Mouse (Mus musculus) midbrain, postnatal 0 days (tissue): ENCODE results near the gene Gpr37l1. TPM values are rescaled to one million over a fixed set of nuclear protein-coding genes. Genes with fewer than 3 reads are reported as not detected.

Experiments used
- ATAC-seq: fragments of 200-750 bp; cut with Nextera tagmentation; 2 replicates; pipeline ENCODE4 v1.8.0; 2017; ENCODE audit warnings: moderate number of reproducible peaks, mild to moderate bottlenecking, moderate TSS enrichment, moderate library complexity; ENCODE audit not compliant: low FRiP score
- DNase-seq: peaks from one replicate; pipeline ENCODE4 v3.0.0-alpha.2; 2015; ENCODE audit warnings: low spot score
- H3K27ac ChIP-seq: fragments of 300-500 bp; sonication (generic); 2 replicates; pipeline ENCODE4 v1.5.1; 2014; ENCODE audit warnings: low read depth, mild to moderate bottlenecking, low read length, mixed read lengths
- H3K27me3 ChIP-seq: fragments of 300-500 bp; sonication (generic); 2 replicates; pipeline ENCODE4 v1.6.1; 2014; ENCODE audit warnings: low read length, control low read depth, mixed read lengths; ENCODE audit not compliant: insufficient read depth
- H3K36me3 ChIP-seq: fragments of 300-500 bp; sonication (generic); 2 replicates; pipeline ENCODE4 v1.6.1; 2014; ENCODE audit warnings: low read length, control low read depth, mixed read lengths; ENCODE audit not compliant: insufficient read depth
- H3K4me1 ChIP-seq: fragments of 300-500 bp; sonication (generic); 2 replicates; pipeline ENCODE4 v1.6.1; 2014; ENCODE audit warnings: mild to moderate bottlenecking, control low read depth, antibody characterized with exemption, low read length, mixed read lengths; ENCODE audit not compliant: insufficient read depth
- H3K4me2 ChIP-seq: fragments of 300-500 bp; sonication (generic); 2 replicates; pipeline ENCODE4 v1.6.1; 2014; ENCODE audit warnings: low read depth, mild to moderate bottlenecking, low read length, mixed read lengths; ENCODE audit not compliant: poor library complexity, severe bottlenecking
- H3K4me3 ChIP-seq: fragments of 300-500 bp; sonication (generic); 2 replicates; pipeline ENCODE4 v1.5.1; 2014; ENCODE audit warnings: low read depth, mild to moderate bottlenecking, low read length, moderate library complexity
- H3K9ac ChIP-seq: fragments of 300-500 bp; sonication (generic); replicated peaks from 2 replicates; pipeline ENCODE4 v1.6.1; 2014; ENCODE audit warnings: mild to moderate bottlenecking, low read length, moderate library complexity, mixed read lengths; ENCODE audit not compliant: poor library complexity, severe bottlenecking
- H3K9me3 ChIP-seq: fragments of 300-500 bp; sonication (generic); 2 replicates; pipeline ENCODE4 v1.6.1; 2016; ENCODE audit warnings: low read length, control low read depth
- CTCF ChIP-seq: IDR thresholded peaks from 2 replicates; pipeline ENCODE4 v1.5.1; 2016; ENCODE audit warnings: antibody characterized with exemption, mild to moderate bottlenecking
- WGBS: fragments of 180-500 bp; shearing (Covaris S2); extraction: QIAGEN DNeasy Blood & Tissue Kit; methylation state at CpG from one replicate; pipeline ENCODE4 v1.1.7; 2014; 5-methylcytosine and 5-hydroxymethylcytosine counted together
- polyA plus RNA-seq: library from polyadenylated mRNA; unstranded; fragments of >200 nt; fragmentation: Nextera tagmentation; extraction: Ambion mirVana; gene quantifications from 2 replicates; pipeline ENCODE4 v1.2.1, GENCODE M21; 2015
- total RNA-seq: library from RNA; depleted of rRNA; stranded (reverse); fragments of >200 nt; gene quantifications from 2 replicates; pipeline ENCODE4 v1.2.3, GENCODE M21; 2014

Gpr37l1 gene
- total and polyA plus RNA-seq, 2 experiments from 2014 or later, result 8.8 to 25.7 TPM

DNA sequence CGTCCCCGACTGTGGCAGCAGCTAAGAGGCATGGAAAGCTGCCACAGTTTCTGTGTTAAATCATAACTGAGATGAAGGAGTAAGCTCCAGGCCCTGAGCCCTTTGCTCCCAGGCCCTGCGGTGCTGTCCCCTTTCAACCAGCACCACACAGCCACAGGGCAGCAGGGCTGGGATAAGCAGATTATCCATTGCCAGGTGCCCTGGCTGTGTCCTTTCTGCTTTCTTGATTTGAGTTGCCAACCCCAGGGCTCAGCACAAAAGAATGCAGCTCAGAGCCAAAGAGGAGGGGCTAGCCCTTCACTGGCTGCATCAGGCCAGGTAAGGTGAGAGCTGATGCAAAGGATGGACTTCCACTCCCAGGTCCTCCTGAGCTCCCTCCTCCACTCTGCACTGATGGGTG lies 10.2 kb upstream of the Gpr37l1 start:
- H3K27me3 ChIP-seq, result no peaks in the 10 kb centered on the region
- H3K9me3 ChIP-seq, result no peaks in the 10 kb centered on the region
- no peaks in the 10 kb centered on the region for H3K36me3 ChIP-seq
- 78% methylated on average over 3 of the region's 3 CpGs for WGBS
- no peak for TF ChIP-seq CTCF
- H3K27ac ChIP-seq, result no peak overlapping the region
- H3K9ac ChIP-seq, result no peak overlapping the region
- no peak overlapping the region for H3K4me2 ChIP-seq
- ATAC-seq (no peak), DNase-seq (no peak)
- no peaks in the 10 kb centered on the region; the same call in 1 of the 2 replicates for H3K4me1 ChIP-seq
- no peak overlapping the region for H3K4me3 ChIP-seq

DNA sequence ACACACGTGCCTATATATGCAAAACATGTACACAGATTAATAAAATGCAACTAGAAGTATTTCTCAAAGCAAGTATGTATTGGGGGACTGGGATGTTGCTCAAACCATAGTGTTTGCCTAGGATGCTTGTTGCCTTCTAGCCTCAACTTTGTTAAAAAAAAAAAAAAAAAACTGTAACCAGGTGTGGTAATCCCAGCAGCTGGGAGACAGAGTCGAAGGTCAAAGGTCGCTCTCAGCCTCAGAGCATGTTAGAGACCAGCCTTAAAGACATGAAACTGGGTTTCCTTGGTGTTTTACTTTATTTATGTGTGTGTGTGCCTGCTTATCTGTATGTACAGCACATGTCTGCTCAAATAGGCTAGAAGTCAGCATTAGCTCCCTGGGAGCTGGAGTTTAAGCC lies 7.7 kb upstream of the Gpr37l1 start:
- 83% methylated on average over 3 of the region's 3 CpGs for WGBS

DNA sequence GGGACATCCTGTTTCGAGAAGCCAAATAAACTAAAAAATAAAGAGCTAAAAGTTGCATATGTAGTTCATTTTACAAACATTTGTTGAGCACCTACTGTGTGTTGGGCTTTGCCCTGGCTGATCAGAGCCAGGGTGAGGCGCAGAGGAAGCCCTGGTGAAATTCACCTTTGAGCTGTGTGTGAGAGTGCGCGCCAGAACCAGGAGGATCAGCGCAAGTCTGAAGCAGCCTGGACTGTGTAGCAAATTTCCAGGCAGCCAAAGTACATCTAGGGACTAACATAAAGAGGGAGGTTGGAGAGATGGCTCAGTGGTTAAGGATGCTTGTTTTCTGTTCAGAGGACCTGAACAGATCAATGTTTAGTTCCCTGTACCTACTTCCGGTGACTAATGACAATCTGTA lies 5.8 kb upstream of the Gpr37l1 start:
- Histone ChIP-seq H3K27ac (no peak overlapping the region), H3K9ac (no peak overlapping the region), H3K27me3 (no peaks in the 10 kb centered on the region), H3K4me3 (no peak overlapping the region), H3K36me3 (no peaks in the 10 kb centered on the region), H3K4me1 (no peaks in the 10 kb centered on the region), H3K4me2 (no peak overlapping the region), H3K9me3 (no peaks in the 10 kb centered on the region)
- WGBS, result 97% methylated on average over 6 of the region's 6 CpGs
- TF ChIP-seq CTCF, result no peak
- no peak for DNase-seq
- no peak for ATAC-seq

More for the DNA sequence above, 7.7 kb upstream of the Gpr37l1 start:
- no peaks in the 10 kb centered on the region for H3K36me3 ChIP-seq
- H3K4me2 ChIP-seq, result no peak overlapping the region
- no peak for DNase-seq
- no peaks in the 10 kb centered on the region for H3K9me3 ChIP-seq
- no peaks in the 10 kb centered on the region for H3K4me1 ChIP-seq
- no peak for TF ChIP-seq CTCF
- no peak overlapping the region for H3K4me3 ChIP-seq
- no peak overlapping the region for H3K27ac ChIP-seq
- ATAC-seq, result no peak
- H3K27me3 ChIP-seq, result no peaks in the 10 kb centered on the region
- H3K9ac ChIP-seq, result no peak overlapping the region

DNA sequence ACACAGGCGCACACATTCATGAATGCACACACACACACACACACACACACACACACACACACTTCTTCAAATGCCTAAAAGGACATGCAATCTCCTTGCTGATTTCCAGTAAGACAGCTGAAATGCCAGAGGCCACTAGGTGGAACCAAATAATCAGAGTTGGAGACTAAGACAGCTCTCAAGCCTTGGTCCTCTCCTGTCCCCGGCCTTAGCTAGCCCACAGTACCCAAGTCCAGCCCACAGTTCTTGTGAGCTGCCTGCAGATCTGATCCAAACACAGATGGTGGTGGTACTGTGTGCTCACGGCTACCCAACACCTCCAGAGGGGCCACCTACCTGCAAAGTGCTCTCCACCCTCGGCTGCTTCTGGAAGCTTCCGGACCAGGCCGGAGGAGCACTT lies 4.5 kb upstream of the Gpr37l1 start:
- Histone ChIP-seq H3K36me3 (no peaks in the 10 kb centered on the region), H3K9ac (no peak overlapping the region), H3K27me3 (no peaks in the 10 kb centered on the region), H3K4me3 (no peak overlapping the region), H3K4me1 (no peaks in the 10 kb centered on the region), H3K9me3 (no peaks in the 10 kb centered on the region), H3K27ac (no peak overlapping the region), H3K4me2 (no peak overlapping the region)
- peak; percentile 93 for DNase-seq
- peak; percentile 64; the same call in 1 of the 2 replicates for ATAC-seq
- WGBS, result 59% methylated on average over 6 of the region's 6 CpGs
- peak; percentile 93 for TF ChIP-seq CTCF

DNA sequence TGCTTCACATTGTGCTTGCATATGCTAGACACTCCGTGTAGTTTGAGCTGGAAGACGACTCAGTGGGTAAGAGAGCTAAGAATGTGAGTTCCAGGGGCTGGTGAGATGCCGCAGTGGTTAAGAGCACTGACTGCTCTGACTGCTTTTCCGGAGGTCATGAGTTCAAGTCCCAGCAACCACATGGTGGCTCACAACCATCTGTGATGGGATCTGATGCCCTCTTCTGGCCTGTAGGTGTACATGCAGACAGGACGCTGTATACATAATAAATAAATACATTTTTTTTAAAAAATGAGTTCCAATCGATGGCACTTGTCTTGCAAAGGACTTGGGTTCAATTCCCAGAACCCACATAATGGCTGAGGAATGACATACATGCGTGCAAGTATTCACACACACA lies 3.7 kb upstream of the Gpr37l1 start:
- WGBS, result 86% methylated on average over 7 of the region's 7 CpGs
- no peak for ATAC-seq

DNA sequence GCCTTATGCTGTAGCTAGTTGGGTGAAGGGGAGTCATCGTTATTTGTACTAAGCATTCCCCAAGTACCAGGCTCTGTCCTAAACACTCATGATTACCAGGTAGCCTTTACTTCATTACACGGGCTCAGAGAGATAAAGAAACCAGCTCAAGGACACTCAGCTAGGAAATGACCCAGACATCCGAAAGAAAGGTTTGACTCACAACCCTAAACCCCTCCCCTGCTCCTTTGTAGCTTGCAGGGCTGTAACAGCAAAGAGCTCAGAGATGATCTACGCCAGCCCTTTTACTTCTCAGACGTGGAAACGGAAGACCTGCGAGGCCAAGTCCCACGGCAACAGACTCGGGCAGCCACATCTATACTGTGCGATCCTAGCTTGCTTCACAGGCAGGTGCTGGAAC lies 2.8 kb upstream of the Gpr37l1 start:
- H3K9ac ChIP-seq, result no peak overlapping the region
- no peaks in the 10 kb centered on the region for H3K4me1 ChIP-seq
- TF ChIP-seq CTCF, result no peak
- no peaks in the 10 kb centered on the region for H3K9me3 ChIP-seq
- H3K36me3 ChIP-seq, result no peaks in the 10 kb centered on the region
- WGBS, result 68% methylated on average over 10 of the region's 10 CpGs
- H3K27ac ChIP-seq, result no peak overlapping the region
- no peak overlapping the region for H3K4me3 ChIP-seq
- H3K4me2 ChIP-seq, result no peak overlapping the region
- DNase-seq (no peak), ATAC-seq (no peak)
- no peaks in the 10 kb centered on the region for H3K27me3 ChIP-seq

More for the DNA sequence above, 3.7 kb upstream of the Gpr37l1 start:
- Histone ChIP-seq H3K9me3 (no peaks in the 10 kb centered on the region), H3K4me1 (no peaks in the 10 kb centered on the region), H3K36me3 (no peaks in the 10 kb centered on the region), H3K27ac (no peak overlapping the region), H3K9ac (no peak overlapping the region), H3K4me3 (no peak overlapping the region), H3K4me2 (no peak overlapping the region), H3K27me3 (no peaks in the 10 kb centered on the region)
- TF ChIP-seq CTCF, result peak; percentile 56
- no peak for DNase-seq
